Mouse (Mus musculus) kidney, adult 18-20 months (tissue): ENCODE measurements at regions not wholly inside any gene's neighbourhood (a gene's known extent, or its start where the extent isn't known, plus 50 kb on each side); places are given as distances from the start of the nearest gene placed in this dataset.
A peak's percentile ranks its signal among the peaks of the same experiment; 100 is the strongest.

Source experiments
- DNase-seq: peaks from one replicate; pipeline ENCODE4 v3.0.0; 2021

DNA sequence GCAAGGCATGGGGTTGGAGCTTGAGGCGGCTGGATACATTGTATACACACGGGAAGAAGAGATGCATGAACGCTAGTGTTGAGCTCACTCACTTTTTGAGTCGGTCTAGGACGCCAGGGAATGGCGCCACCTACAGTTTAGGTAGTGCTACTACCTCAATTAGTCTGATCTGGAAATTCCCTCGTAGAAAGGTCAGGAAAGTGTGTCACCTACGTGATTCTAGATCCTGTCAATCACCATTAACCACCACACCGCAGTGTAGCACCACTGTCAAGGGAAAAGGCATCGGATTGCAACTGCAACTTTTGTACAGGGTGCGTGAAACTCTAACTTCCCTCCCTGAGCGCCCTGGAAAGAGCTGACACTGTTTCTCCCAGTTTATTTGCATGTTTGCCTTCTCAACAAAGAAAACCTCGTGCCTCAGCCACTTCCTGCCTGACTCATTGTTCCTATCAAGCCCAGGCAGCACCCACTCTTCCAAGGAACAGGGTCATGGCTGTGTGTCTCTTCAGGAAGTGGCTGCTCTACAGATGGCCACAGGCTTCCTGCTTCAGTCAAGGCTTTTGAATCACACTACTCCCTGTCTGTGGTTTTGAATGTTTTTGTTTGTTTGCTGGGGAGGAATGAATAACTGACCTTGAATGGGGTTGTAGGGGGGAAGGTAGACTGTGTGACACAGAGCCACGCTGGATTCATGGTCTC, 231.6 kb upstream of the Jmjd1c start:
- DNase-seq: peak; percentile 36

DNA sequence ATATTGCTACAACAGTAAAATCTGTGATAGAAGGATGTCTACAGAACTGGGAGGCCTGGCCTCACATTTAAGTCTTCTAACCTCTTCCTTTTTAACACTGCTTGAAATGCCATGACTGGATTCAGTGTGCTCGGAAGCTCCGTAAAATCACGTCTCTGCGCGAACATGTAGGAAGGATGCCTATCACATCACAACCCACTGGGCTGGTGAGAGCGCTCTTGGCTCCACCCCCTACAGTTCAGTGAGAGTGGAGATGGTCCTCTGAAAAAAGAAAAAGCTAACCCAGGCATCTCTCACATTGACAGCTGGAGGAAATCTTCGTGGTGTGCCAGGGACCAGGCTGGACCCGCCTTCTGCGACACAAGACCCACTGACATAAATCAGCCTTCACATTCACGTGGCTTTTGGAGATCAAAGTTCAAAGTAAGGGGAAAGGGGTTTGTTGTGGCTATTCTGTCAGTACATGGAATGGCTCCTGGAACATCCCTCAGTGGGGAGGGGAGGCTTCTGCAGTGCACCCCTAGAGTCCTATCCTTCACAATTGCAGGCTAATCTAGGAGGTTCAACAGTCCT, 230.8 kb upstream of the Jmjd1c start:
- DNase-seq: no peak

DNA sequence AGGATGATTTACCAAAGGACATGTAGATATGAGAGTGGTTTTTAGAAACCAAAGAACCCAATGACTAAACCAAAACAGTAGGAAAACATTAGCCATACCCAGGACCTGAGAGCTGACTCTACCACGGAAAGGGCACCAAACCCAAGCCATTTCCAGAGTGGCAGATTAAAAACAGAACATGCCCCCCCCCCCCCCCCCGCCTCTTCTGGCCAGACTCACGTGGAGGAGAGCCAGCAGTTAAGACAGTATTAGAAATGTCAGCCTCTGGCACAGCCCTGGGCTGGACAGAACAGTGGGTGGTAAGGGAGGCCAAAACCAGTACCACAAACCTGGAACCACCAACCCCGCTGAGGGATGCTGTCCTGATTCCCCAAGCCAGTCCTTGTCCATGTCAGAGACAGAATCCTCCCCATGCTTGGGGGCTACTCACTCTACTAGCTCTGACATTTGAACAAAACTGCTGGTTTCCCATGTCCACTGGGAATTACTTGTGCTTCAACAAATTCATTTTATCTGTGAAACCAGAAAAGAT, 224.7 kb upstream of the Jmjd1c start:
- no peak for DNase-seq

DNA sequence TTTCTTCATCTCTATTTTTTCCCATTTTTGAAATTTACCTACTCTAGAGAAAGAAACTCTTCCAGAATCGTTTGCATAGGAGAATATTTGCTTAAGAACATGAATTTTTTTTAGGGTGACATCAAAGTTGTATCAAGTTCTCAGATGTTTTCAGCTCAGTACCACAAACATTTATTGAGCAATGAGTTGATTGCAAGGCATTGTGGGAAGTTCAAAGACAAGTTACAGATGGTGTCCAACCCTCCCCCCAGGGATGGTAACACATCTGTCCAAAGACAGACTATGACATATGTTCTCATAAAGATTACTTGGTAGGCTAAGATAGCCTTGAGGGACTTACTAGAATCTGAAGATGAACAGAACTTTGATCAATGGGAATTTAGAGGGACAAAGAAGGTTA, 224.3 kb upstream of the Jmjd1c start:
- no peak for DNase-seq

DNA sequence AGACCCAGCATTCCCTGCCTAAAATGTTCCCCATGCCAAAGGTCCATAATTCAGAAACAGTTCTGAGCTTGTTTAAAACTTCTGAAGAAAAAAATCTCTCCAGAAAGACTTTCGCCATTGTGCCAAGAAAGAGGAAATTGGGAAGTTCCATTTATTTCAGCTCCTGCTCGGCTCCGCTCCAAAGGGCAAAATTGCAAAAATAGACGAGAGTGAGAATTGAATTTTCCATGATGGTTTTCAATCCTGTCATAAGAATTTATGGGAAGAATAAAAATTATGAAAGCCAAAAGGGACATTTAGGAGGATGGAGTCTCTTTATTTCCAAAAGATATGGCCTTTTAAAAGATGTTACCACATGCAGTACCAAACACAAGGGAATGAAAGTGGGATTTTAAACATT, 222.5 kb upstream of the Jmjd1c start:
- DNase-seq: no peak

DNA sequence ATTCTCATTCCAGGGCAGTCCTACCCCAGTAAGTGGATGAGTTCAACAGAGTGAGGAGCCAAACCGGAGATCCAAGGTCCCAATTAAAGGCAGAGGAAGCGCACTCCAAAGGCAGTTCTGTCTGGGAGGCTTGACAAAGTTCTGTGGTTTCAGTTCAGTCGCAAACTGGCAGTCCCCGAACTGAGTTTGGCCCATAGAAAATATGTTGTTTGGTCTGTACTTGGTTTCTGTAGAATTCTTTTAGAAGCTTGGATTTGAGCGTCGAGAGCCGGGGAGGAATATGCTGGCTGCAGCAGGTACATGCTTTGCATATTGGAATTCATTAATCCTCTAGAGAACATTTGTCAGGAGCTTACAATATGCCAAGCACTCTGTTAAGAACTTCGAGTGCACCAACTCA, 216.9 kb upstream of the Jmjd1c start:
- no peak for DNase-seq

DNA sequence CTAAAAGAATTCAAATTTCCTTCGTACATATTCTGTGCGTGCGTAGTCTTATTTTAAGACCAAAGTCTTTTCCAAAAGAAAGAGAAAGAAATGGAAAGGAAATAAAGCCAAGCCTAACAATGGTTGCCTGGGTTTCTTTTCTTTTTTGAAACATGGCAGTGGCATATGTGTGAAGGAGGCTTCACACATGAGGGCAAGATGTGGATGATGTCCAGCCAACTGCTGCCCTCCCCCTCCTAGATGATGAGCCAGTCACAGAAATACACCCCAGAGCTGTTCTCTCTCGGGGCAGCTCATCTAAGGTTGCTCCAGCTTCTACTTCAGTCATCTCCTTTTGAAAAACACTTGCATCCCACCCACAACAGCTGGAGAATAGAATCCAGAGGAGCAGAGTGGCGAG, 213.1 kb upstream of the Jmjd1c start:
- no peak for DNase-seq

DNA sequence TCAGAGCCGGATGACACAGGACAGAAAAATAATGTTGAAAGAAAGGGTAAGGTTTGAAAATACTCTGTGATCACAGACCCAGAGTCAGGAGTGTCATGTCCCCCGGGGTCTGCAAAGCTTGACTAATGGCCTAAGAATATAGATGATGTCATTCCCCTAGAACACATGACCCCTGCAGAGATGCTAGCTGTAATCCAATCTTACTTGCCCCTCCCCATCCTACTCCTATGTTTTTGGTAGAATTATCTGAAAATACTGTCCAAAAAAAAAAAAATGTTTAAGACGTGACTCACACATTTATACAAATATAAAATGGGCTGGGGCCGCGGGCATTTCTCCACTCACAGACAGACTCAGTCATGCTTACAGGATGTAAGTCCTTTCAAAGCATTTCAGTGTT, 210.3 kb upstream of the Jmjd1c start:
- DNase-seq: no peak

DNA sequence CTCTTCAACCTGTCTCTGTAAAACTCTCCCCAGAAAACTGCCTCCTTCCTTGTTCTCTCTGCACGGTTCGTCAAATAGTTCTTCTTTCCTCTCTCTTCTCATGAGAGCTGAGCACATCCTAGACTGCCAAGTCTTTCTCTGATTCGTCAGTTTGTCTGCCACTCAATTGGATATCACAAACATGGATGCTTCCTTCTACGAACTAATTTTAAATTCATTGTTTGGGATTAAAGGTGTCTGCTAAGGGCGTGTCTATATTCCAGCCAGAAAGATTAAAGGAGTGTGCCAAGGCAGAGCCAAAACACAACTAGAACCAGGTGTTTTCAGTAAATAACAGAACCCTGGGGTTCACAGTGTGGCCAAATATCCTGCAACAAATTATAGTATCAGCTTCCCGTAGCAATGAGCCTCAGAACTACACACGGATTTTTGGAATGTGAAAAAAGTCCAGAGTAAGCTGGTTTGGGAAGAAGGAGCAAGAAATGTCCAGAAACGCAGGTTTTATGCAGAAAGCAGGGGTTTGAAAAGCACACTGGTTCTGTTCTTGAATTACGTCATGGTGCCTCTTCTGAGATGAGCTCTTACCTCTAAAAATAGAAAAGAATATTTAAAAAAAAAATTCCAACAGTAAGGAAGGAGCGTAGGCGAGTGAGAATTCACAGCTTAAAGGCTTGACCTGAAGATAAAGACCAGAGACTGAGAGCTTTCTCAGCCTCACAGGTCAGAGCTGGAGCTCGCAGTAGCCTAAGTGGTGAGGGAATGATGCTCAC, 206.0 kb upstream of the Jmjd1c start:
- DNase-seq: no peak

DNA sequence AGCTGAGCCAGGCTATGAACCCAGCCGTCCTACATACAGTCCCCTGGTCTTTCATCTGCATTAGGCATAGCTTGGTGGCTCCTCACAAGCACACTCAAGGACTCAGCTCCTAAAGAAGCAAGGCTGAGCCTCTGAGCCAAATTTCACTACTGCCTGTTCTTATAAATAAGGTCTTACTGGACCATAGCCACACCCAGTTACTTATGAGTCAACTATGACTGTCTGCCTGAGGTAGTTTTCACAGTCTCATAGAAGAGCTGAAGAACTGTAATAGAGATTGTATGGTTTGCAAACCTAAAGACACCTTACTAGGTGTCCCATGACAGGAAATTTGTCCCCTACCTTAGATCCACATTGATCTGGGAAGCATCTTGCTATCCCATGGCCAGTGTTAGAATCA, 204.1 kb upstream of the Jmjd1c start:
- DNase-seq: no peak

DNA sequence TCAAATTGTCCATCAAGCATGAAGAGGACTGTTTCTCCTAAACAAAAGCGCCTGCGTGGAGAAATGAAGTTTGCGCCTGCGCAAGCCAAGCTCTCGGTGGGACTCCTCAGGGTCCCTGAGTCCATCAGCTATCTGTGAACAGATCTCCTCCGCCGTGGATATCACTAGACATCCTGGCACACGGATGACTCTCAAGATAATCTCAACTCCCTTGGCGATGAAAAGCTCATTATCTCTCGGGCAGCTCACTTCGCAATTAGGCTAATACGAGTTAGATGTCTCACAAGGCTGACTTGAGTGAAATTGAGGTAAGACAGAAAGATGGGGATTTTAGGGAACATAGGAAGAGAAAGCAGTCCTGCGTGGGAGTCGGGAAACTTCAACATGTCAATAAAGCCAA, 202.1 kb upstream of the Jmjd1c start:
- DNase-seq: no peak

DNA sequence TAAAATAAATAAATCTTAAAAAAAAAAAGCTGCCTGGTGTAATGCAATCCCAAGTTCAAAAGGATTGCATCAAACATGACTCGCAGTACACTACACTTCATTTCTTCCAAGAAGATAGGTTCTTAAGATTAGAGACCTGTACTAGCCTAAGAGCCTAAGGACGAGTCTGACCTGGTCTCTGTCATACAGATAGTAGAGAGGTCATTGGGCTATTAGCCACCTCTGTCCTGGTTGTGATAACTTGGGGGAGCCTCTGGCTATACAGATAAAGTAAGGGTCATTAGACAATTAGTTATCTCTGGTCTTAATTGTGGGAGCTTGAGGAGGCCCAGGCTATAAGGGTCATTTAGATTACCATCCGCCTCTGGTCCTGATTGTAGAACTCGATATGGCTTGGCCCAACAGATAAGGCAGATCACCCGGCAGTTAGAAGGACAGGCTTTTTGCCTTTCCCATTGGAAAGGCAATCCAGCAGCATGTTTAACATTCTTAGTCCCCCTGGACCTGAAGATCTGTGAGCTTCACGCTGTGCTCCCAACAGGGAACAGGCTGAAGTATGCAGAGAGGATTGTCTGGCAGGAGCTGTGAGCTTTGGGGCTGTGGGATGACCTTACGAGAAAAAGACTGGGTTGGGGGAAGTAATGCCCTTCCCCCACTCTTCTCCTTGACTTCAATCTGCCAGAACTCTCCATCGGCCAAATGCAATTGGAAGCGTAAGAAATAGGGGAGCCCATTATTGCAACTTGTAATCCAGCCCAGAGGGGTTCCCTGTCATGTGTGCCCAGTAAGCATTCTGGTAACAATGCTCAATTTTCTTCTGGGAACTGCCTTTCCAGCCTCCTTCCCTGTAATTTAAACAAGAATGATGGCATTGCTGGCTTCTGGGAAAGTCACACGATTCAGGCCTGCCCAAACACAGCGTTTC, 199.0 kb upstream of the Jmjd1c start:
- DNase-seq: no peak

DNA sequence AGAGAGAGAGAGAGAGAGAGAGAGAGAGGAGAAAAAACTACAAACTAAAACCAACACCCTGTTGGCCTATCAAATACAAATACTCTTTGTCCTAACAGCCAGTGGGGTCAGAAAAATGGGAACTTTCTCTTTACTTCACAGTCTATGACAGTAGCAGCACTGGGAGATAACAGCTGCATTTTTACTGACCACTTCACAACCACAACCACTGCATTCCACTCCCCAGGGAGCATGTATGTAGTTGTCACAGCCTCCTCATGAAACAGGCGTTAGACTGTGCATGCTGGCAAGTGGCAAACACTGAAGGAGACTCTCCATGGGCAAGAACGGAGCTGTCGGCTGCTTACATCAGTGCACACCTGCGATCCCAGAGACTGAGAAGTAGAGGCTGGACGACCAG, 196.2 kb upstream of the Jmjd1c start:
- DNase-seq: no peak

DNA sequence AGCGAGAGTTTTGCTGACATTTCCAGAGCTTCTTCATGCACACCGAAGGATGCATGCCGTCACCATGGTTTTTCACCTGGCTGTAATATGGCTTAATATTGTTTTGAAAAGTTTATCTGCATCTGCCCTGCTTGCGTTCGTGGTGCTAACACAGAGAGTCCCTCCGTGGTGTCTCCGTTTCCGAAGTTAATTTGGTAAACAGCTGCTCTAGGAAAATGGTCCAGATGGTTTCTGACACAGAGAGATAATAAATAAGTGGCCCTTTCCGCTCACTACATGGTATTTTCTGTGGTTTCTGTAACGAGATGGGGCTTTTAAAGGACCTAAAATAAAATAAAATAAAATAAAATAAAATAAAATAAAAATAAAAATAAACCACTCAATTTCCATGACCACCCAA, 195.1 kb upstream of the Jmjd1c start:
- no peak for DNase-seq

DNA sequence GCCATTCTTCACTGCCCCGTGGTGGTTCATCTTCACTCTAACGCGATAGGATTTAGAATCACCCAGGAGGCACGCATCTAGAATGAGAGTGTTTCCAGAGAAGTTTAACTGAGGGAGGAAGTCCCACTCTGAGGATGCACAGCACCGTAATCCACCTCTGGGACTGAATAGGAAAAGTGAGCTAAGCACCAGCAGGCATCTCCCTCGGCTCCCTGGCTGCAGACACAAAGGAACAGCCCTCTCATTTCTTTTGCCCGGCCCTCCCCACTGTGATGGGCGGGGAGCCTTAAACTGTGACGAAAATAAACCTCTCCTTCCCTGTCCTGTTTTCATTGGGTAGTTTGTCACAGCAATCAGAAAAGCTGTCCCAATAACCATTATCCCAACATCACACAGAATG, 194.1 kb upstream of the Jmjd1c start:
- DNase-seq: no peak

DNA sequence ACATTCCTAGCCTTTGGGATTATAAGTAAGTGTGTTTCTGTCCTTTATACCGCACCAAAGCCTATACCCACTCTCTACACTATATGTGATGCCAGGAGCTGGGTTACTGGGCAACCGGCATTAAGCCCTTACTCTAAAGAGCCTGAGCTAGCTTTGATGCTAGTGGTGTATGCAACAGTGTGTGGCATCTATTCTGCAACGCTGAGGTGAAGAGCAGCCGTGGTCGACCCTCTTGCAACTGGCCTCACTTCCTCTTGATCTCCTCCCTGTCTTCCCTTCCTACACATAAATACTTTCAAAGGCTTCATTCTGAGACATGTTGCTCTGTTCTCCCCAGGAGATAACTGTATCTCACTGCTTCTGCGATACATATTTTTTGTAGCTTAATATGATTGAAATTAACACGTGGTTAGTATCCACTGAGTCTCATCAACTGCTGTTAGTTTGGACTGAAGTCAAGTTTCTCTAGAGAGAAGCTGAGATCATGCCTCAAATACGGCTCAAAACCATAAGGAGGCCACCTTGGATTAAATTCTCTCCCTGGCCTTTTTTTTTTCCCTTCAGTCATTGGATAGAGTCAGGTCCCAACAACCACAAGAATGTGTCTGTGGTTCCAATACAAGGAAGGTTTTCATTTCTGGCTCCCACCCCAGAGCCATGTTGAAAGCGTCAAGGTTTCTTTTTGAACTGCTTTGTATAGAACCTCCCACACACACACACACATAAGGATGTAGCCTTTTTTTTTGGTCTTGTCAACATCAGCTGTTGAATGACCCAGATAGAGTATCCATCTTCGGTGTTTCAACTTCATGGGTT, 191.2 kb upstream of the Jmjd1c start:
- no peak for DNase-seq

DNA sequence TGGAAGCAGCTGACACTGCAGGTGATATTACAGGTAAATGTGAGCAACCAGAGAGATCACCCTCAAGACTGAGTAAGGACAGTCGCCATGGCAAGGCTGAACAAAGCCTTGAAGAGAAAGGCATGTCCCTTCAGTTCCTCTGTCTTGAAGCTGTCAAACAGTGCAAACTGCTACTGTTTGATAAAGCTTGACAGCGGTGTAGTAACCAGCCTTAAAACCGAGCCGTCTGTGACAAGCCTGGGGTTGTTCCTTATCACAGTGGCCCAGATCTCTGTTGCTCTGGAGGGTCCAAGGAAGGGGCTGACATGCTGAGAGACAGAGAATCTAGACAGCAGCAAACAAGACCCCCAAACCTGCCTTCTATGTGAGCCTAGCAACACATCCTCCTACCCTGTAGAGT, 188.1 kb upstream of the Jmjd1c start:
- DNase-seq: no peak

DNA sequence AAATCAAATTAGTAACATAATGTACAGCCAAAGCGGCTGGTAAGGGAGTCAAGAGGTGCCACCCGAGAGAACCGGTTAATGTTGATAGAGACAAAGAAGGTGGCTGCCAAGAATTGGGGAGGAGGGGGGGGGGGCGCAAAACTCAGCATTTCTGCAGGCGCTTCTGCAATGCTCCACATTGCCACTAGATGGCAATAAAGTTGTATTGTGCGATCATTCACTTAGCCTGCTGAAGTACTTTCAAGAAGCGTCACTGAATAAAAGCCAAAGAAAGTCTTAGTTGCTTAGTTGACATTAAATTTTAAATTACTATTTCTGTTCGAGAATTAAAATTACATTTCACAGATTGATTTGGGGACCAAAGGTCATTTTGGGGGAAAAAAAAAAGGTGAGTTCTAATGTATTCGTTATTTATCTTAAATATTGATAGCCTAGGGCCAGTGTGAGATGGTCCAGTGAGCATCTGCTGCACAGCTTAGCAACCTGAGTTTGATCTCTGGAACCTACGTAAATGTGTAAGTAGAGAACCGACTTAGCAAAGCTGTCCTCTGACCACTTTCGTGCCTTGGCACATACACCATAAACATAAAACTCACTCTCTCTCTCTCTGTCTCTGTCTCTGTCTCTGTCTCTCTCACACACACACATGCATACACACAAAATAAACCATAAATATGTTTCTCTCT, 186.6 kb upstream of the Jmjd1c start:
- peak; percentile 52 for DNase-seq

DNA sequence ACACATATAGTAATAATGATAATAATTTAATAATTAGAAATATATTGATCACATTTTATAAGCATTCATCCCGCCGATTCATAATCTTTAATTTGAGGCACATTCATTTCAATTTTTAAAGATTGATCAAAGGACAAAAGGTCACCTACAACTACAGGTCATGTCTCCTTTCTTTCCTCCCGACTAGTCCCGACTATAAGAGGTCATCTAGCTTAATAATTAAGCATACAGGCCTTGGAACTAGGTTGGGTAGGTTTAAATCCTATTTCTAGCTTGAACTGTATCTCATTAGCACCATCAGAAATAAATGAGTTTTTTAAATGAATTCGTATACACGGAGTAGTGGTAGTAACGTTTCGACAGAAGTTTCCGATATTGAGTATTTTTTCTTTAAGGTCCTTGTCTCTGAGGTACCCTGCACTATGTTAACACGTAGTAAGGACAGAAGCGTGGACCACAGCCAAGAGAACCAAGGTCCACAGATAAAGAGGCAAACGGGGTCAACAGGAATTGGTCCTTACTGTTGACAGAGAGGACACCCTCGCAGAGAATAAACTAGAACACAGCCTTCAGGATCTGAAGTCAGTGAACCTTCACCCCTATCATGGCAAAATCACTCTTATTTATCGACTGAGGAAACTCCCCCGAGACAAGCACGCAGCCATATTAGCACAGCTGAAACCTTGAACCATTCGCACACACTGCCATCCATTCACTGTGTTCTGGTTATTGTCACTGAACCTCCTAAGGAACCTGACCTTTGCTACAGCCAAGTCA, 185.8 kb upstream of the Jmjd1c start:
- peak; percentile 54 for DNase-seq

DNA sequence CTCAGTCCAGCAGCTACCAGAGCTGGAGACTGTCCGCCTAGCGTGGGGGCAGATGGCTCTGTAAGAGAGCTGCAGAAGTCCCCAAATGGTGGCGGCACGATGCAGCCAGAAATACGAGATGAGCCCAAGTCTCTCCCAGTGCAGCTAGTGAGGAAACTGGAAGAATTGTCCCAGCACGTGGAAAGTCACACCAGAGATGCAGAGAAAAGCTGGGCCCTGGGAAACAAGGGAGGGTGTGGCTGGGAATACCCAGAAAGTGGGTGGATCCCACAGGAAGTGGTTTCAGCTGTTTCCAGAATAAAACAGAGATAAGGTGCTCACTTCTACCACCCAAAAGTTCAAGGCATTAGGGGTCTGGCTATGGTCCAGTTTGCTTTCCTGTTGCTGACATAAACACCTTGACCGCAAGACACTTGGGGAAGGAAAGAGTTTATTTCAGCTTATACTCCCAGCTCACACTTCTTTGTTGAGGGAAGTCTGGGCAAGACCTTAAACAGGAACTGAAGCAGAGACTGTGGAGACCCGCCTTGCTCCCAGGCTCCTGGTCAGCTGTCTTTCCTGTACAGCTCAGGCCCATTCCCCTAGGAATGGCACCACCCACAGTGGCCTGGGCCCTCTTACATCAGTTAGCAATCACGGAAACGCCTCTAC, 184.5 kb upstream of the Jmjd1c start:
- peak; percentile 52 for DNase-seq
